Mouse (Mus musculus) lung, embryonic 14.5 days (tissue): Measurements from ENCODE around the gene Unc5cl. TPM values are rescaled to one million over a fixed set of nuclear protein-coding genes. Genes with fewer than 3 reads are reported as not detected.

ENCODE experiments used
- ATAC-seq: fragments of 200-750 bp; cut with Nextera tagmentation; 2 replicates; pipeline ENCODE4 v1.8.0; 2017; ENCODE audit warnings: mild to moderate bottlenecking, moderate TSS enrichment, moderate library complexity; ENCODE audit not compliant: insufficient read depth
- DNase-seq: peaks from one replicate; pipeline ENCODE4 v3.0.0-alpha.2; 2015
- H3K27ac ChIP-seq: fragments of 300-500 bp; sonication (generic); 2 replicates; pipeline ENCODE4 v1.5.1; 2014; ENCODE audit warnings: low read depth, mild to moderate bottlenecking, moderate library complexity
- H3K27me3 ChIP-seq: fragments of 300-500 bp; sonication (generic); 2 replicates; pipeline ENCODE4 v1.6.1; 2014; ENCODE audit warnings: low read length, control low read depth; ENCODE audit not compliant: insufficient read depth
- H3K36me3 ChIP-seq: fragments of 300-500 bp; sonication (generic); 2 replicates; pipeline ENCODE4 v1.6.1; 2014; ENCODE audit warnings: control low read depth; ENCODE audit not compliant: insufficient read depth
- H3K4me1 ChIP-seq: fragments of 300-500 bp; sonication (generic); 2 replicates; pipeline ENCODE4 v1.6.1; 2014; ENCODE audit warnings: antibody characterized with exemption, control low read depth; ENCODE audit not compliant: insufficient read depth
- H3K4me2 ChIP-seq: fragments of 300-500 bp; sonication (generic); 2 replicates; pipeline ENCODE4 v1.6.1; 2014; ENCODE audit warnings: mild to moderate bottlenecking
- H3K4me3 ChIP-seq: fragments of 300-500 bp; sonication (generic); 2 replicates; pipeline ENCODE4 v1.5.1; 2014; ENCODE audit warnings: low read depth, low read length
- H3K9ac ChIP-seq: fragments of 300-500 bp; sonication (generic); 2 replicates; pipeline ENCODE4 v1.6.1; 2014
- H3K9me3 ChIP-seq: fragments of 300-500 bp; sonication (generic); 2 replicates; pipeline ENCODE4 v1.6.1; 2016; ENCODE audit warnings: low read depth, low read length, control low read depth
- CTCF ChIP-seq: IDR thresholded peaks from 2 replicates; pipeline ENCODE4 v1.5.1; 2016; ENCODE audit warnings: antibody characterized with exemption, low read depth
- WGBS: fragments of 180-500 bp; shearing (Covaris S2); extraction: QIAGEN DNeasy Blood & Tissue Kit; methylation state at CpG from one replicate; pipeline ENCODE4 v1.1.7; 2014; 5-methylcytosine and 5-hydroxymethylcytosine counted together
- polyA plus RNA-seq: library from polyadenylated mRNA; unstranded; fragments of >200 nt; fragmentation: Nextera tagmentation; extraction: Ambion mirVana; gene quantifications from 2 replicates; pipeline ENCODE4 v1.2.1, GENCODE M21; 2014

Gene Unc5cl
- polyA plus RNA-seq, 1 experiment from 2014 or later: 1.5 TPM

GRCm38 (mm10) chr17:48492621-48493020 lies 37.9 kb downstream of the Unc5cl start:
- no peak overlapping the region for H3K27ac ChIP-seq
- no peaks in the 10 kb centered on the region for H3K27me3 ChIP-seq
- H3K4me2 ChIP-seq: no peak overlapping the region
- 87% methylated on average over 8 of the region's 8 CpGs for WGBS
- no peak overlapping the region for H3K9ac ChIP-seq
- H3K4me1 ChIP-seq: no peaks in the 10 kb centered on the region
- no peaks in the 10 kb centered on the region for H3K9me3 ChIP-seq
- TF ChIP-seq CTCF: no peak
- H3K4me3 ChIP-seq: no peak overlapping the region
- no peak for ATAC-seq
- DNase-seq: no peak
- H3K36me3 ChIP-seq: no peaks in the 10 kb centered on the region

GRCm38 (mm10) chr17:48493582-48493981 lies 38.9 kb downstream of the Unc5cl start:
- H3K4me1 ChIP-seq: no peaks in the 10 kb centered on the region
- ATAC-seq (no peak), DNase-seq (no peak)
- H3K9ac ChIP-seq: no peak overlapping the region
- H3K4me2 ChIP-seq: no peak overlapping the region
- no peaks in the 10 kb centered on the region for H3K36me3 ChIP-seq
- no peak overlapping the region for H3K27ac ChIP-seq
- no peak overlapping the region for H3K4me3 ChIP-seq
- H3K27me3 ChIP-seq: no peaks in the 10 kb centered on the region
- no peaks in the 10 kb centered on the region for H3K9me3 ChIP-seq
- 44% methylated on average over 7 of the region's 7 CpGs for WGBS
- TF ChIP-seq CTCF: no peak

GRCm38 (mm10) chr17:48493986-48494385 lies 39.3 kb downstream of the Unc5cl start:
- no peak for TF ChIP-seq CTCF
- Histone ChIP-seq H3K9ac (no peak overlapping the region), H3K36me3 (no peaks in the 10 kb centered on the region), H3K9me3 (no peaks in the 10 kb centered on the region), H3K4me1 (no peaks in the 10 kb centered on the region), H3K4me2 (no peak overlapping the region), H3K27ac (no peak overlapping the region), H3K4me3 (no peak overlapping the region), H3K27me3 (no peaks in the 10 kb centered on the region)
- WGBS: 59% methylated on average over 8 of the region's 8 CpGs
- DNase-seq (no peak), ATAC-seq (no peak)

GRCm38 (mm10) chr17:48497986-48498385 lies 43.3 kb downstream of the Unc5cl start:
- Histone ChIP-seq H3K27me3 (no peaks in the 10 kb centered on the region), H3K27ac (no peak overlapping the region), H3K4me1 (no peaks in the 10 kb centered on the region), H3K9ac (no peak overlapping the region), H3K4me2 (no peak overlapping the region), H3K4me3 (no peak overlapping the region), H3K36me3 (no peaks in the 10 kb centered on the region), H3K9me3 (no peaks in the 10 kb centered on the region)
- TF ChIP-seq CTCF: no peak
- no peak for ATAC-seq
- WGBS: 66% methylated on average over 3 of the region's 3 CpGs
- no peak for DNase-seq

GRCm38 (mm10) chr17:48500846-48501445 lies 46.2 kb downstream of the Unc5cl start:
- Histone ChIP-seq H3K4me1 (no peaks in the 10 kb centered on the region; the same call in 1 of the 2 replicates), H3K36me3 (no peaks in the 10 kb centered on the region), H3K4me3 (no peak overlapping the region), H3K9me3 (no peaks in the 10 kb centered on the region), H3K27ac (no peak overlapping the region), H3K27me3 (no peaks in the 10 kb centered on the region), H3K4me2 (no peak overlapping the region), H3K9ac (no peak overlapping the region)
- TF ChIP-seq CTCF: no peak
- DNase-seq (no peak), ATAC-seq (no peak)
- 75% methylated on average over 7 of the region's 7 CpGs for WGBS

- Histone ChIP-seq H3K9me3 (no peaks in the 10 kb centered on the region), H3K27me3 (no peaks in the 10 kb centered on the region), H3K9ac (no peak overlapping the region), H3K4me3 (no peak overlapping the region), H3K4me2 (no peak overlapping the region), H3K4me1 (no peaks in the 10 kb centered on the region; the same call in 1 of the 2 replicates), H3K36me3 (no peaks in the 10 kb centered on the region), H3K27ac (no peak overlapping the region)
- no peak for TF ChIP-seq CTCF
- DNase-seq (no peak), ATAC-seq (no peak)
- 20% methylated on average over 3 of the region's 3 CpGs for WGBS
Measured at GRCm38 (mm10) chr17:48505006-48505405, 50.3 kb downstream of the Unc5cl start.

- no peaks in the 10 kb centered on the region for H3K9me3 ChIP-seq
- no peak overlapping the region for H3K9ac ChIP-seq
- H3K36me3 ChIP-seq: no peaks in the 10 kb centered on the region
- TF ChIP-seq CTCF: no peak
- no peak overlapping the region for H3K4me3 ChIP-seq
- H3K27ac ChIP-seq: no peak overlapping the region
- no peaks in the 10 kb centered on the region; the same call in 1 of the 2 replicates for H3K4me1 ChIP-seq
- no peak overlapping the region for H3K4me2 ChIP-seq
- WGBS: 62% methylated on average over 4 of the region's 4 CpGs
- no peaks in the 10 kb centered on the region for H3K27me3 ChIP-seq
- DNase-seq (no peak), ATAC-seq (no peak)
Measured at GRCm38 (mm10) chr17:48506986-48507385, 52.3 kb downstream of the Unc5cl start.
